Comparison of ENCODE assay signal across 19 mouse cellular contexts in the genomic region with DNA sequence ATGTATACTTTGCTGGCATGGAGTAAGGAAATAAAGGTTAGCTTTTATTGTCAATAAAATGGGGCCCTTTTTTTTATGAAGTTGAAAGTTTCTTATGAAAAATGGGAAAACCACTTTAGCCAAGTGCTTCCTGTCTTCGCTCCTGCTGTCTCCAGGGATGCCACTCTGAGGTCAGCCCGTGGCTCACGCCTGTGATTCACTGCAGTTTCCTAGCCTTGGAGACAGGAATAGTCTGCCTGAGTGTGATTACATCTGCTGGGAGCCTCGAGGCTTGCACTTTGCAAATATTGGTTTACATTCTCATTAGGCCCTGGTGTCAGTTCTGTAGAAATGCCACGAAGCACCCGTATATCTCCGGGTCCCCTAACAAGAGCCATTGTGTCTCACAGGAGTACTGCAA.
DNase-seq lines count a peak whose midpoint lies in the region; ATAC-seq lines count a peak whose summit lies in the region.
"Had no signal": no experiment of that assay in that cellular context is flagged by ENCODE, and none has a peak within 500 bp of the region (broad histone marks: within the 10 kb centered on the region; RNA-seq: fewer than 3 reads in every experiment).

No protein-coding gene starts in this region.

- H3K4me3 ChIP-seq in midbrain, embryonic 12.5 days, result no peak overlapping the region
- H3K4me3 ChIP-seq in midbrain, embryonic 16.5 days (ENCODE audit: low read depth, low read length), result no peak overlapping the region
- H3K4me3 ChIP-seq in limb, embryonic 10.5 days, result no peak overlapping the region
- H3K4me3 ChIP-seq: forebrain, embryonic 15.5 days; hindbrain, embryonic 12.5 days; kidney, embryonic 15.5 days; stomach, embryonic 15.5 days had no signal

- 0 out of 2 replicates have a peak overlapping the region, but pooled peaks have one; percentile 2 for H3K27ac ChIP-seq in midbrain, embryonic 12.5 days (replicated peaks)
- no peak overlapping the region for H3K27ac ChIP-seq in midbrain, embryonic 16.5 days (ENCODE audit: low read length)
- no peak overlapping the region for H3K27ac ChIP-seq in limb, embryonic 10.5 days
- H3K27ac ChIP-seq: forebrain, embryonic 15.5 days; kidney, embryonic 15.5 days; stomach, embryonic 15.5 days had no signal

- WGBS in midbrain, embryonic 12.5 days, result 77% methylated on average over 7 of the region's 7 CpGs
- 60% methylated on average over 7 of the region's 7 CpGs for WGBS in midbrain, embryonic 16.5 days
- 83% methylated on average over 7 of the region's 7 CpGs for WGBS in limb, embryonic 10.5 days

- no peaks in the 10 kb centered on the region for H3K36me3 ChIP-seq in midbrain, embryonic 12.5 days
- H3K36me3 ChIP-seq in midbrain, embryonic 16.5 days (ENCODE audit: control insufficient read depth, insufficient read depth, low read length), result no peaks in the 10 kb centered on the region
- H3K36me3 ChIP-seq in limb, embryonic 10.5 days, result peaks cover 16% of the 10 kb centered on the region
- H3K36me3 ChIP-seq: forebrain, embryonic 15.5 days; hindbrain, embryonic 12.5 days; kidney, embryonic 15.5 days had no signal

- H3K4me1 ChIP-seq in midbrain, embryonic 12.5 days, result peaks cover 67% of the 10 kb centered on the region
- peaks cover 32% of the 10 kb centered on the region for H3K4me1 ChIP-seq in midbrain, embryonic 16.5 days (ENCODE audit: control insufficient read depth, insufficient read depth, low read length)
- peaks cover 12% of the 10 kb centered on the region for H3K4me1 ChIP-seq in limb, embryonic 10.5 days

- ATAC-seq in midbrain, embryonic 12.5 days (ENCODE audit: low FRiP score, low read depth), result no peak
- no peak for ATAC-seq in midbrain, embryonic 16.5 days
- ATAC-seq: forebrain, embryonic 15.5 days; Patski had no signal

- no peak overlapping the region for H3K4me2 ChIP-seq in midbrain, embryonic 12.5 days (replicated peaks)
- no peak overlapping the region for H3K4me2 ChIP-seq in midbrain, embryonic 16.5 days (ENCODE audit: low read length)
- H3K4me2 ChIP-seq: forebrain, embryonic 15.5 days; hindbrain, embryonic 12.5 days; kidney, embryonic 15.5 days; stomach, embryonic 15.5 days had no signal

- DNase-seq in adrenal gland, adult (ENCODE audit: inconsistent age in 2 of 2, low spot score in 1 of 2), result peak; percentile 65 to 85
- DNase-seq in adrenal gland, postnatal 4 days (ENCODE audit: low spot score in 2 of 2), result no peak
- DNase-seq in brain, adult 2 months (ENCODE audit: low read depth, low spot score), result peak; percentile 48
- no peak for DNase-seq in right cerebral cortex, adult 18-20 months
- DNase-seq in frontal cortex, postnatal 25 days (ENCODE audit: low spot score in 2 of 2), result no peak
- no peak for DNase-seq in limb, embryonic 10.5 days (ENCODE audit: low spot score)
- DNase-seq: cerebellum, adult 2 months; heart, adult 18-20 months; layer of hippocampus, postnatal 36 days; lung, adult 18-20 months; lung, postnatal 36 days; thymus, adult 2 months had no signal

- H3K9ac ChIP-seq in midbrain, embryonic 12.5 days (replicated peaks), result no peak overlapping the region
- H3K9ac ChIP-seq in midbrain, embryonic 16.5 days (ENCODE audit: low read depth, low read length), result no peak overlapping the region
- H3K9ac ChIP-seq: forebrain, embryonic 15.5 days; hindbrain, embryonic 12.5 days; kidney, embryonic 15.5 days; stomach, embryonic 15.5 days had no signal

- H3K9me3 ChIP-seq in midbrain, embryonic 12.5 days, result no peaks in the 10 kb centered on the region
- H3K9me3 ChIP-seq in midbrain, embryonic 16.5 days (replicated peaks; ENCODE audit: control insufficient read depth, low read length, poor library complexity, severe bottlenecking), result no peaks in the 10 kb centered on the region
- H3K9me3 ChIP-seq in limb, embryonic 10.5 days (replicated peaks), result no peaks in the 10 kb centered on the region
- H3K9me3 ChIP-seq: forebrain, embryonic 15.5 days; hindbrain, embryonic 12.5 days; kidney, embryonic 15.5 days; stomach, embryonic 15.5 days had no signal

- no peaks in the 10 kb centered on the region for H3K27me3 ChIP-seq in midbrain, embryonic 12.5 days
- H3K27me3 ChIP-seq in midbrain, embryonic 16.5 days (ENCODE audit: control insufficient read depth, insufficient read depth, low read depth, low read length), result no peaks in the 10 kb centered on the region
- no peaks in the 10 kb centered on the region for H3K27me3 ChIP-seq in limb, embryonic 10.5 days (ENCODE audit: low read depth, poor library complexity, severe bottlenecking)
- H3K27me3 ChIP-seq: forebrain, embryonic 15.5 days; hindbrain, embryonic 12.5 days; kidney, embryonic 15.5 days; Patski; stomach, embryonic 15.5 days had no signal

Comparison
In these comparisons a context has a peak if more than half of its experiments do, and no peak if none do; other contexts are left out.
1. DNase-seq: peak in adrenal gland, adult (2 of 2) and brain, adult 2 months (single experiment); none in adrenal gland, postnatal 4 days (0 of 2), right cerebral cortex, adult 18-20 months (single experiment), frontal cortex, postnatal 25 days (0 of 2) and limb, embryonic 10.5 days (single experiment).